Mouse (Mus musculus) kidney, adult 8-10 months (tissue): ENCODE data around the gene Uggt2.

Source experiments
- DNase-seq, 2 experiments: peaks; one replicate each; pipeline ENCODE4 v3.0.0; 2022

The Uggt2 gene

GRCm38 (mm10) chr14:118980890-118981289, 118.3 kb downstream of the Uggt2 start:
- no peak for DNase-seq

GRCm38 (mm10) chr14:118980358-118980757, 118.9 kb downstream of the Uggt2 start:
- peak; percentile 10 to 16 for DNase-seq

GRCm38 (mm10) chr14:118979571-118980325, 119.5 kb downstream of the Uggt2 start:
- DNase-seq: no peak

GRCm38 (mm10) chr14:118977136-118977816, 122.0 kb downstream of the Uggt2 start:
- no peak for DNase-seq

GRCm38 (mm10) chr14:118972268-118972667, 127.0 kb downstream of the Uggt2 start:
- DNase-seq: no peak

GRCm38 (mm10) chr14:118967646-118968045, 131.6 kb downstream of the Uggt2 start:
- no peak for DNase-seq

GRCm38 (mm10) chr14:118965356-118966000, 133.8 kb downstream of the Uggt2 start:
- DNase-seq: no peak

GRCm38 (mm10) chr14:118958010-118958409, 141.2 kb downstream of the Uggt2 start:
- DNase-seq: no peak

GRCm38 (mm10) chr14:118951912-118952583, 147.2 kb downstream of the Uggt2 start:
- peak in 1 of 2 experiments; percentile 8 for DNase-seq

GRCm38 (mm10) chr14:118948841-118949240, 150.4 kb downstream of the Uggt2 start:
- DNase-seq: no peak

GRCm38 (mm10) chr14:118944702-118945101, 154.5 kb downstream of the Uggt2 start:
- DNase-seq: no peak

- DNase-seq: no peak
Observed at GRCm38 (mm10) chr14:118942076-118942475, 157.2 kb downstream of the Uggt2 start.

GRCm38 (mm10) chr14:118940796-118941495, 158.3 kb downstream of the Uggt2 start:
- no peak for DNase-seq

GRCm38 (mm10) chr14:118938551-118938950, 160.7 kb downstream of the Uggt2 start:
- DNase-seq: peak in 1 of 2 experiments; percentile 9

- peak; percentile 100 for DNase-seq
Observed at GRCm38 (mm10) chr14:118937533-118938492, 161.4 kb downstream of the Uggt2 start, which contains the start of gene Dnajc3. Gene Dnajc3, plus strand, starts transcription at chr14:118937976.

GRCm38 (mm10) chr14:118936952-118937351, 162.3 kb downstream of the Uggt2 start:
- no peak for DNase-seq

- no peak for DNase-seq
Observed at GRCm38 (mm10) chr14:118936236-118936635, 163.0 kb downstream of the Uggt2 start.
